Mouse (Mus musculus) heart, adult 11 months (tissue): Measurements from ENCODE around the gene Ush1g.

Experiments used
- DNase-seq: peaks from one replicate; pipeline ENCODE4 v3.0.0; 2022

The Ush1g gene

GRCm38 (mm10) chr11:115329339-115329738 lies 7.5 kb upstream of the Ush1g start:
- DNase-seq: no peak

GRCm38 (mm10) chr11:115326730-115327129 lies 4.9 kb upstream of the Ush1g start:
- no peak for DNase-seq

GRCm38 (mm10) chr11:115323354-115323753 lies 1.5 kb upstream of the Ush1g start:
- no peak for DNase-seq

DNA sequence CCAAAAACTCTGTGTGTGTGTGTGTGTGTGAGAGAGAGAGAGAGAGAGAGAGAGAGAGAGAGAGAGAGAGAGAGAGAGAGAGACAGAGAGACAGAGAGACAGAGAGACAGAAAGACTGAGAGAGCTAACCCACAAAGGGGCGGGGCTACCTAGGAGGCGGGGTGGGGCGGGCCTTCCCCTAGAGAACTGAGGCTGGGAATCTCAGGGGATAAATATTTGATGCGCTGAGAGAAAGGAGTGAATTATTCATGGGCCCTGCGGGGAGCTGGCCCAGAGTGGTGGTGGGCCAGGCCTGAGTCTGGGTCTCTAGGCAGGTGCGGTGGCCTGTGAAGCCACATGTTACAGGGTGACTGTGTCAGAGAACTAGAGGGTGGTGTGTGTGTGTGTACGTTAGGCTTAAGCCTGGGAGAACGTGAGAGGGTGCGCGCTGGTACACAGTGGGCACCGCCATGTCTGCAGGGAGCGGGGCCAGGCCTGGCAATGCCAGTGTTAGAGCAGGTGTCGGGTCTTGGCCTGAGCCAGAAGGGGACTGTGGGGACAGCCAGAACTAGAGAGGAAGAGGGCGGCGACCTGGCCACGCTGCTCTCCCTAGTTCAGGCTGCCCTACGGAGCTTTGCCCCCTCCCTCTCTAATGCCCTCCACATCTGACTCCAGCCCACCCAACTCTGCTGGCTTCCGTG lies 2.0 kb downstream of the Ush1g start:
- DNase-seq: peak; percentile 89

DNA sequence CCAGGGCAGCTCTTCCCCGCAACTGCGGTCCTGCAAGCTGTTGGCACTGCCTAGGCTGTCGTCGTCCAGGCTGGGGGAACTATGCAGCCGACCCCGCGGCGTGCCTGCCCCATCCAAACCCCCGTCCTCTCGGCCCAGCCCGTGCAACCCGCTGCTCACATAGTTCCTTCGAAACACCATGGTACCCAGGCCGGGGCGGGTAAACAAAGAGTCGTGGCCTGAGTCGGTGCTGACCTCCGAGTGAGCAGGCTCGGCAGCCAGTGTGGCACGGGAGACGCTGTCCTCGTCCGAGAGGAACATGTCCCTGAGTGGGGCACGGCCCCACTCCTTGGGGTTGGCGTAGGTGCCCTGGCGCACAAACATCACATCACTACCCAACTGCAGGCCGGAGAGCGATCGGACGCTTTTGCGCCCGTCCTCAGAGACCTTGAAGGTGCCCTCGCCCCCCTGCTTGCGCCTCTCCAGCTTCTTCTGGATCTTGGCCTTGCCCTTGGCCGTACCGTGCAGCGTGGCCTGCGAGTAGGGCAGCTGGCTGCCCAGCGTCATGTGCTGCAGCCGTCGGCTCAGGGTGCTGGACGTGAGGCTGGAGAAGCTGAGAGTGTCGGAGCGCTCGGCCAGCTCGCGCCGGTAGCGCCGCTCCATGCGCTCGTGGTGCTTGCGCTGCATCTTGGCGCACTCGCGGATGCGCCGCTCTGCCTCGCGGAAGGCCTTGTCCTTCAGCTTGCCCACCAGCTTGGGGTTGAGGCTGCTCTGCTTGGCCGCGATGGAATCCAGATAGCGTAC lies 3.4 kb downstream of the Ush1g start:
- peak; percentile 83 for DNase-seq

- DNase-seq: peak; percentile 87
Observed at GRCm38 (mm10) chr11:115317204-115317603, 4.6 kb downstream of the Ush1g start.

GRCm38 (mm10) chr11:115314249-115314648 lies 7.6 kb downstream of the Ush1g start:
- DNase-seq: peak; percentile 83

DNA sequence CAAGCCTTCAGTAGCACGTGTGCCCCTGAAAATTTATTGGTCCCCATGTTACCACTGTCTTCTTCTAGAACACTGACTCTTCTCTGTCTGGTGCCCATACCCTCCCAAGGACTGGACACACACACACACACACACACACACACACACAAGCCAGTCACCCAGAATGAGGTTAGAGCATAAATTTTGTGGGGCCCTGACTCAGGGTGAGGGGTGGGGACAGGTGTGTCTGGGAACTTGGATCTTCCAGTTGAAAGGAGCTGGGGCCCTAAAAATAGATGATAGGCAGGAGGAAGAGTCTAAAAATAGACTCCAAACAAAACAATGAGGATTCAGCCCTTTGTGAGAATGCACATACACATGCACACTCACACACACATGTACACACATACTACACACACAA lies 13.1 kb downstream of the Ush1g start:
- DNase-seq: no peak

GRCm38 (mm10) chr11:115306863-115307262 lies 15.0 kb downstream of the Ush1g start, which contains the start of gene Otop2:
TSS of gene Otop2 (plus strand) at chr11:115307163.
- DNase-seq: no peak

DNA sequence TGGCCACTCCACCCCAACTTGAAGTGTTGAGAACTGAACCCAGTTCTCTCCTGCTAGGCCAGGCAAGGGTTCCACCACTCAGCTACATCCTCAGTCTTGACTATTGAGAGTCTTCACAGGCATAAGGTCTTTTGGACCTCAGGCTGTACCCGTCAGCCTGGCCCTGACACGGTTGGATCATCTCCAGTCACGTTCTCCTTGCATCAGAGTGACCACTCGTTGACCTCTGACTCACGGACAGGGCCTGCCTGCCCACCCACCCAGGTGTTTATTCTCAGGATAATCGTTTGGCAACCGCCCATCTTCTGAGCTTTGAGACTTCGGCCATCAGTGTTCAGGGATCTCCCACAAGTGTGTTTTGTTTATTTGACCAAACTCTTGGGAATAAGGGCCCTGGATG lies 18.7 kb downstream of the Ush1g start:
- DNase-seq: peak; percentile 89

GRCm38 (mm10) chr11:115301351-115301750 lies 20.5 kb downstream of the Ush1g start:
- no peak for DNase-seq

DNA sequence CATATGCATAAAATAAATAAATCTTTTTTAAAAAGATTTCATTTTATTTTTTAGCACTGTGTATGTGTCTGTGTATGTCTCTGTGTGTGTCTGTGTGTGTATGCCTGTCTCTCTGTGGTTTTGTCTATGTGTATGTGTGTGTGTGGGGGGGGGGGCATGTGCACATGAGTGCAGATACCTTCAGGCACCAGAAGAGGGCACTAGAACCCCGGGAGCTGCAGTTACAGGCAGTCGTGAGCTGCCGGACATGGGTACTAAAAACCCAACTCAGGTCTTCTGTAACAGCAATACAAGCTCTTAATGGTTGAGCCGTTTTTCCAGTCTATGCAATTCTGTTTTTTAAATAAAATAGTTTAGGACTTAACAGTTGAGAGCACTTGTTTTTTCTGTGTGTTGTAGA lies 21.1 kb downstream of the Ush1g start:
- DNase-seq: no peak

DNA sequence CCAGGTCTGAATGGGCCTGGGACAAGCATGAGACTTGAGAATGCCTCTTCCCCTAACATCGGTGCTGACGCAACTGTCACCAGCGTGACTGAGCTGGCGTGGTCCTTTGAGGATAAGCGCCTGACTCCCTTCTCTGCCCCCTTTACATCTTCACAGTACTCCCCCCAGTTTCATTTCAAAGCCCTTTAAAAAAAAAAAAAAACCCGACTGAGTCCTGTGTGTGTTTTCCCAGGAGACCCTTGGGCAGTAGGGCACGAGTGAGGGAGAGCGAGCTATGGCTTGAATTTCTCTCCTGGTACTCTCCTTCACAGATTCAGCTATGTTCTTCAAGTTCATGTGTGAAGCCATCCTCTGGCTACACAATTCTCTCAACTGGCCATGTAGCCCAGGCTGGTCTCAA lies 23.7 kb downstream of the Ush1g start:
- DNase-seq: peak; percentile 86

DNA sequence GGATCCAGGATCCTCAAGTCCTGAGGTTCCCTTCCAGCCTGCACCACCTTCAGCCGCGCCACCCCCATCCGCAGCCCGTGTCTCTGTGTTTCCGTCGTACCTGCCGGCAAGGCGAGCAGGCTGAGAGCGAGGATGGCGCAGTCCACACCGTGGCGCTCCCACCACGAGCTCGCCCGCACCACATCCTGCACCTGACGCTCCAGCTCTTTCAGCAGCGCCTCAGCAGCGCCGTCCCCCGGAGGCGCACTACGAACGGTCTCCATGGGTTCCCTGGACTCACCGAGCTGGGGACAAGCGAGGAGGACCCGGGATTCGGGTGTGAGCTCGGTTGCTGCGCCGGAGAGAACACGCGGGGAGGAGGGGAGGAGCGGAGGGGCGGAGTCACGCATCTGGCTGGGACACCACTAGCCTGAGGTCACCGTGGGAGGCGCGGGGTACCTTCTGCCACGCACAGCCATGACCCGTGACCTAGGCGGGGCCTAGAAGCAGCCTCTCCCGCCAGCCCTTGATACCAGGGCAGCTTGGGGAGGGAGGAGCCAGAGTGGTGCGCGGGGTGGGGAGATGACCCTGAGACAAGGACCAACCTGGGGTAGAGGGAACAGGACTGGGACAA lies 24.5 kb downstream of the Ush1g start, which contains the start of gene Fads6:
TSS of gene Fads6 (minus strand) at position 450 of the 613 bp plus-strand sequence.
- peak; percentile 97 for DNase-seq

DNA sequence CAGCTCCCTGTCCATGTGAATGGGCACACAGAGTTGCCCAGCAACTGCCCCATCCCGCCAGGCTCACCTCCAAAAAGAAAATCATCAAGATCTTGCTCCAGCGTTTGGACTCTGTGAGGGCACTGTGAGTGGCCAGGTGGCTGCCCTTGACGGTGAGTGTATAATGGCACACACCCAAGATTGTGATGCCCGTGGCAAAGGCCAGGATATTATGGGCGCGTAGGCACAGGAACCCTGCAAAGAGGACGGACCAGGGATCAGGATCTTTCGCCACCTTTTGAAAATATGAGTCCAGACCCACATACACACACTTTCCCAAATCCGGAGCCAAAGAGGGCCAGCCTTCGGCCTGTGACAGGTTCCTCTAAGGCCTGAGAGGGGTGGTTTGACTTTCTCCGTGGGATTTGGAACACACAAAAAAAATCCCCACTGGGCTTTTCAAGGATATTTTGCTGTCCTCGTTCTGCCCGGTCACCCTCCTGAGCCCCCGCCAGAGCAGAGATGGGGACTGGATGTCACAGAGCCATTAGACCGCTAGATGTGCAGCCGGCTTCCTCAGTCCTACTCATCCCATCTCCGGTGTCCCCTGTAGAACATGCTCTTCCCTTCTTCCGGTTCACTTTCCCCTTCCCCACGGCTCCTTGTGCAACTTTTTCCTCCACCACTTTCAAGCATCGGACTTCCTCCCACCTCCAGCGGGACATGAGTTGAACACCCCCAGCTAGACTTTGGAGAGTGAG lies 25.2 kb downstream of the Ush1g start:
- DNase-seq: peak; percentile 92

DNA sequence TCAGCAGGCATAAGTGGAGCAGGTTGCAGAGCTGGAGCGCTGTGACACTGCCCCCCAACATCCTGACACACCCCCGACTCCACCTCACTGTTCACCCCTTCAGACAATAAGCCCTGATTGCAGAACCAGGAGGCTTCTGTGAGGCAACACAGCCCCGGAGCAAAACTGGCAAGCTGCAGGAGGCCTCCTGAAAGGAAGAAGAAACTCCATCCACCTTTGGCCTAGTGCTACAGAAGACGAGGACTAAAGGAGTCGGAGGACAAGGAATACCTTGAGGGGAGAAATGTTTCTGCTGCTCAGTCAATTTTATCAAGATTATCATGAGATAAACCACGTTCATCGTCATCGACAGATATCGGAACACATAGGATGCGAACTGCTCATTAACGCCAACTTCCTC lies 25.9 kb downstream of the Ush1g start:
- DNase-seq: no peak

GRCm38 (mm10) chr11:115292631-115293375 lies 29.0 kb downstream of the Ush1g start:
- no peak for DNase-seq

GRCm38 (mm10) chr11:115291503-115291902 lies 30.3 kb downstream of the Ush1g start:
- DNase-seq: peak; percentile 90

GRCm38 (mm10) chr11:115290919-115291318 lies 30.9 kb downstream of the Ush1g start:
- peak; percentile 98 for DNase-seq

DNA sequence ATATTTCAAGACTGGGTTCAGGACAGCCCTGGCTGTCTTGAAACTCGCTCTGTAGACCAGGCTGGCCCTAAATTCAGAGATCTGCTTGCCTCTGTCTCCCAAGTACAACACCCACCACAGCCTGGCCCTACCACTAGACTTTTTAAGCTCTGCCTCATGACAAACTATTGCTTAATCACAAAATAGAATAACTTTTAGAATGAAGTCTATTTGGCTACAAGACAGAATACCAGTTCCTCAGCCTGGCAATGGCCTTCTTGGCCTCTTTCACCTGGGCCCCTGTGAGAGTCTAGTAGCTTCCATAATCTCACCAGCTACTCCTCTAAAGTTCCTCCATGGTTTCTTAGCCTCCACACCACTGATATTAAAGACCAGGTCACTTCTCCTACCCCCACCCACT lies 31.5 kb downstream of the Ush1g start:
- no peak for DNase-seq

DNA sequence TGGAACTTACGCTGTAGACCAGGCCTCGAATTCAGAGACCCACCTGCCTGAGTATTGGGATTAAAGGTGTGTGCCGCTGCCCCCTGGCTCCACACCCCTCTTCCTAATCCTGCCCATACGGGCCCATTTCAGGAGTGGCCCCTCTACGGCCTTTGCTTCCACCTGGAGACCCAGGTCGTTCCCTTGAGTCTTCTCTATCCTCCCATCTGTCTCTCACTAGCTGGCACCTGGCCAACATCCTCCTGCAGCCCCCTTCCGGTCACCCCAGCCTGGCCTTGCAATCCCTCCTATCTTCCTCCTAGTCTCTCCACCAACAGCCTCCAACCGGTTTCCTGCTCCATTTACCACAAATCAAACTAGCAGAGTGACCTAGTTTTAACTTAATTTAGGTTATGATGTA lies 32.0 kb downstream of the Ush1g start:
- peak; percentile 93 for DNase-seq

- DNase-seq: peak; percentile 94
Observed at GRCm38 (mm10) chr11:115288305-115288704, 33.5 kb downstream of the Ush1g start.
